Mouse (Mus musculus): ENCODE data around the gene Medag. TPM values are rescaled to one million over a fixed set of nuclear protein-coding genes. Genes with fewer than 3 reads are reported as not detected.

The Medag gene
- 3.9 TPM in 2 replicates for polyA plus RNA-seq (2015; fragmentation: Nextera tagmentation; extraction: Ambion mirVana)

DNA sequence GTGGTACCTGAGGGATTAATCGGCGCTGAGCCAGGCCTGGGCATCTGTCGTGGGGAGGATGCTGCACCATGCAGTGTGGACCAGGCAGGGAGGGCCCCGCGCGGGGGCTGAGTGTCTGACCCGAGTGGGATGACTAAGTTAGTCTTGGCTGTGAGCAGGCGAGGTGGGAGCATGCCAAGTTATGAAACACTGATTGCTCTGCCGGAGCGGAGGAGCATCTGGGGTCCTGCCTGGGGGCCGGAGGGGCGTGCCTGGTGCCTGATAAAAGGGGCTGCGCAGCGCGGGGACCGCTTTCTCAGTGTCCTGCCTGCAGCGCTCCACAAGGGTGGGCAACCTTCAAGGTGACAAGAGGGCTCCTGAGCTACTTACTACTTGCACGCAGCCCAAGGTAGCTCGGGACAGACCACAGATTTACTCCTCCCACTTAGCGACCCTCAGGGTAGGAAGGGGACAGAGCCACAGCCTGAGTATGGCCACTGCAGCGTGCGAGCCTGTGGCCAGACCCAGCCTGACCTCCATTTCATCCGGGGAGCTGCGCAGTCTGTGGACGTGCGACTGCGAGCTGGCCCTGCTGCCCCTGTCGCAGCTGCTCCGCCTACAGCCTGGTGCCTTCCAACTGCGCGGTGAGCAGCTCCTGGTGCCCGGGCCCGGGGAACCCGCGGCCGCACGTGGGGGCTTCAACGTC is at the start of gene Medag:
Gene Medag, plus strand, starts transcription at position 241 of the 685 bp plus-strand sequence.

DNA sequence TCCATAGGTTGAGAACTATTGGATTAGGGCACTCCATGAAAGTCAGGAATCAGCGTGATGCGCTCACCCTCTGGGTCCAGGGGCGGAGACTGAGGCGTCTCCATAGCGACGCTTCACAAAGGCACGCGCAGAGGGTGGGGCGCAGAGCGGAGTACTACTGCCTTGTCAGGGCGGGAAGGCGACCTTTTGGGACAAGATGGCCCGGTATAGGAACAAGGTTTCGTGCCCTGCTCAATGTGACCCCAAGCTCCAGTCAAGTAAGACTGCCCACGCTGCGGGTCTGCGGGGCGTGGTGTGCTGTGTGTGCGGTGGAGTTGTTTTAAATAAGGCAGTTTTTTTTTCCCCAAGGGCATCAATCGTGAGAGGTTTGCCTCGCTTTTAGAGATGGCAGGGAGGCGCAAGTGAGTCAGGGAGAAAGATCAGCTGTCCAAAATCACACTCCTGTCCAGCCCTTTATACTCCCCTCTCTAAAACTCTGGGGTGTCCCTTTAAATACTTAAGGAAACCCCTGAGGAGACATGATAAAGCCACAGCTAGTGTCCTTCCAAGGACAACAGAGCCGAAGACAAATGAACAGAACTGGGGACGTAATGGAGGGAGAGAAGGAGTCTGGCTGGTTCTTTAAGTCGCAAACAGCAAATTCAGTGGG is 28.1 kb downstream of the Medag start, which contains the start of gene Tex26:
Gene Tex26, plus strand, starts transcription at position 130 of the 649 bp plus-strand sequence.

Other genes with a start within 250 kb of the Medag start
- gene Uspl1, start 227.4 kb upstream of the Medag start, polyA plus RNA-seq (2015; fragmentation: Nextera tagmentation; extraction: Ambion mirVana), result 23.8 and 24.4 TPM in 2 replicates
- 672 and 761 TPM in 2 replicates for gene Hmgb1, start 227.3 kb upstream of the Medag start, polyA plus RNA-seq (2015; fragmentation: Nextera tagmentation; extraction: Ambion mirVana)
- 28.6 and 38.3 TPM in 2 replicates for gene Alox5ap, start 147.0 kb upstream of the Medag start, polyA plus RNA-seq (2015; fragmentation: Nextera tagmentation; extraction: Ambion mirVana)
- gene Tex26, start 27.9 kb downstream of the Medag start, polyA plus RNA-seq (2015; fragmentation: Nextera tagmentation; extraction: Ambion mirVana), result 0.50 and 0.76 TPM in 2 replicates
- gene Wdr95, start 116.9 kb downstream of the Medag start, polyA plus RNA-seq (2015; fragmentation: Nextera tagmentation; extraction: Ambion mirVana), result 0.14 TPM in 1 of 2 replicates, not detected in the other
- gene Hsph1, start 224.6 kb downstream of the Medag start, polyA plus RNA-seq (2015; fragmentation: Nextera tagmentation; extraction: Ambion mirVana), result 12.8 and 18.1 TPM in 2 replicates

Measured in adrenal gland, postnatal 0 days (tissue).